Comparison of ENCODE assay signal across 31 mouse cellular contexts in the genomic region with DNA sequence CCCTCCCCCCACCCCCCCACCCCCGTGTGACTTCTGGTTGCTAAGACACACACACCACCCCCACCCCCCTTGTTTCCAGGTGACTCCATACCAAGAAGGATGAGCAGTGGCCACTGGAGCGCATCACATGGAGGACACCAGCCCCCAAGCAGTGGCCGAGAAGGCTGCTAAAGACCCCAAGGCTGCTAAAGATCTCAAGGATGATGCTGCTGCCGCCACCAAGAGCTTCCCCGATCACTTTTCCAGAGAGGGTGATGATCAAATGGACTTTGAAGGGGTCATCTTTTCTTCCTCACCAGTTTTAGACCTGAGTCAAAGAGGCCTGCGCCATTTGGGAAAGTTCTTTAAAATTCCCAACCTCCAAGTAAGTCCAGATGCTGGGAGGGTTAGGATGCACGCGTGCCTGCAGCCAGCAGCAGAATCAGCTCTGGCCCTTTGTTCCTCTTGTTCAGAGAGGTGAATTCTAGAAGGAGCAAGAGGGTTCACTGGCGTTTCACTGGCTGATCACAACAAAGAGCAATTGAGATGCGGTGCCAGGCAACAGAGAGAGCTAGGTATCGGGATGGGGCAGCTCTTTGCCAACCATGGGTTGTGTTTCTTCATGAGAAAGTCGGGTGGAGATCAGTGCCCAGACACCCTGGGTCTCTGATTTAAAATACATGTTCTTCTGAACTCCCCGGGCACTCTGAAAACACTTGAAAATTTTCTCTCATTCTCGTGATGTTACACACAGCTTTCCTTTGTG. TPM values are rescaled to one million over a fixed set of nuclear protein-coding genes. Genes with fewer than 3 reads are reported as not detected.
DNase-seq lines count a peak whose midpoint lies in the region; ATAC-seq lines count a peak whose summit lies in the region.
"Had no signal": no experiment of that assay in that cellular context is flagged by ENCODE, and none has a peak within 500 bp of the region (broad histone marks: within the 10 kb centered on the region; RNA-seq: fewer than 3 reads in every experiment).

No protein-coding gene starts in this region.

- no peaks in the 10 kb centered on the region for H3K9me3 ChIP-seq in embryonic facial prominence, embryonic 13.5 days
- H3K9me3 ChIP-seq in embryonic facial prominence, embryonic 10.5 days = no peaks in the 10 kb centered on the region
- H3K9me3 ChIP-seq in kidney, embryonic 14.5 days (ENCODE audit: control insufficient read depth, low read length) = no peaks in the 10 kb centered on the region
- H3K9me3 ChIP-seq: embryonic facial prominence, embryonic 15.5 days; forebrain, embryonic 12.5 days; hindbrain, embryonic 10.5 days; hindbrain, embryonic 15.5 days; limb, embryonic 12.5 days; liver, embryonic 12.5 days; stomach, embryonic 15.5 days had no signal

- no peak for ATAC-seq in embryonic facial prominence, embryonic 13.5 days (ENCODE audit: insufficient number of reproducible peaks, insufficient read depth, low FRiP score, low TSS enrichment, low read depth)
- ATAC-seq in kidney, embryonic 14.5 days (ENCODE audit: low FRiP score, low TSS enrichment) = no peak
- ATAC-seq: CD4-positive, CD25-positive, alpha-beta regulatory T cell, adult 4 months; forebrain, postnatal 0 days; inflammation-experienced regulatory T-cells, adult 6 months; liver, embryonic 12.5 days; liver, postnatal 0 days; midbrain, embryonic 16.5 days had no signal

- peaks cover 14% of the 10 kb centered on the region for H3K4me1 ChIP-seq in embryonic facial prominence, embryonic 13.5 days
- H3K4me1 ChIP-seq in embryonic facial prominence, embryonic 10.5 days = peaks cover 39% of the 10 kb centered on the region
- peaks cover 12% of the 10 kb centered on the region for H3K4me1 ChIP-seq in kidney, embryonic 14.5 days (ENCODE audit: control insufficient read depth, insufficient read depth, low read length)

- no peak overlapping the region for H3K27ac ChIP-seq in embryonic facial prominence, embryonic 13.5 days
- no peak overlapping the region for H3K27ac ChIP-seq in embryonic facial prominence, embryonic 10.5 days (replicated peaks)
- H3K27ac ChIP-seq in kidney, embryonic 14.5 days (ENCODE audit: low read depth, low read length) = no peak overlapping the region
- H3K27ac ChIP-seq: embryonic facial prominence, embryonic 15.5 days; forebrain, embryonic 12.5 days; hindbrain, embryonic 15.5 days; limb, embryonic 12.5 days; liver, embryonic 12.5 days; stomach, embryonic 15.5 days had no signal

- H3K27me3 ChIP-seq in embryonic facial prominence, embryonic 13.5 days = no peaks in the 10 kb centered on the region
- no peaks in the 10 kb centered on the region for H3K27me3 ChIP-seq in embryonic facial prominence, embryonic 10.5 days (replicated peaks; ENCODE audit: low read depth, poor library complexity, severe bottlenecking)
- H3K27me3 ChIP-seq in kidney, embryonic 14.5 days (ENCODE audit: control insufficient read depth, insufficient read depth, low read length) = no peaks in the 10 kb centered on the region
- H3K27me3 ChIP-seq: embryonic facial prominence, embryonic 15.5 days; forebrain, embryonic 12.5 days; hindbrain, embryonic 15.5 days; limb, embryonic 12.5 days; liver, embryonic 12.5 days; stomach, embryonic 15.5 days had no signal

- 76% methylated on average over 14 of the region's 14 CpGs for whole genome bisulfite sequencing in embryonic facial prominence, embryonic 13.5 days
- 78% methylated on average over 14 of the region's 14 CpGs for WGBS in embryonic facial prominence, embryonic 10.5 days
- WGBS in kidney, embryonic 14.5 days = 79% methylated on average over 14 of the region's 14 CpGs

- no peak overlapping the region for H3K4me3 ChIP-seq in embryonic facial prominence, embryonic 13.5 days
- H3K4me3 ChIP-seq in embryonic facial prominence, embryonic 10.5 days = no peak overlapping the region
- no peak overlapping the region for H3K4me3 ChIP-seq in kidney, embryonic 14.5 days (ENCODE audit: low read length)
- H3K4me3 ChIP-seq: embryonic facial prominence, embryonic 15.5 days; forebrain, embryonic 12.5 days; hindbrain, embryonic 10.5 days; hindbrain, embryonic 15.5 days; limb, embryonic 12.5 days; liver, embryonic 12.5 days; stomach, embryonic 15.5 days had no signal

- H3K9ac ChIP-seq in embryonic facial prominence, embryonic 13.5 days = 0 out of 2 replicates have a peak overlapping the region, but pooled peaks have one; percentile 11
- no peak overlapping the region for H3K9ac ChIP-seq in kidney, embryonic 14.5 days (ENCODE audit: low read depth, low read length)
- H3K9ac ChIP-seq: embryonic facial prominence, embryonic 15.5 days; forebrain, embryonic 12.5 days; forebrain, postnatal 0 days; hindbrain, embryonic 15.5 days; limb, embryonic 12.5 days; liver, embryonic 12.5 days; liver, postnatal 0 days; stomach, embryonic 15.5 days had no signal

- intact Hi-C loops in gastrocnemius, postnatal 14 days (cut with DNase I; ENCODE audit: low total_unique reads) = no loop called here

- H3K4me2 ChIP-seq in embryonic facial prominence, embryonic 13.5 days = no peak overlapping the region
- no peak overlapping the region for H3K4me2 ChIP-seq in kidney, embryonic 14.5 days (replicated peaks; ENCODE audit: low read depth, low read length)
- H3K4me2 ChIP-seq: embryonic facial prominence, embryonic 15.5 days; forebrain, embryonic 12.5 days; heart, embryonic 11.5 days; limb, embryonic 12.5 days; liver, embryonic 12.5 days; midbrain, embryonic 11.5 days; stomach, embryonic 15.5 days had no signal

- DNase-seq in embryonic facial prominence, embryonic 10.5 days (ENCODE audit: low spot score) = no peak
- DNase-seq in kidney, adult 11 months = peak; percentile 3
- DNase-seq in thymus, postnatal 4 days = peak; percentile 7
- no peak for DNase-seq in thymus, postnatal 10 days (ENCODE audit: low spot score in 2 of 2)
- no peak for DNase-seq in gastrocnemius, postnatal 14 days
- DNase-seq: adrenal gland, adult 8-10 months; cerebellum, adult 11 months; cerebellum, postnatal 10 days; forebrain, postnatal 0 days; kidney, adult 9 months; liver, postnatal 0 days; lung, postnatal 36 days; right cerebral cortex, postnatal 25 days had no signal

- H3K36me3 ChIP-seq in embryonic facial prominence, embryonic 13.5 days = no peaks in the 10 kb centered on the region
- H3K36me3 ChIP-seq in embryonic facial prominence, embryonic 10.5 days (replicated peaks) = no peaks in the 10 kb centered on the region
- H3K36me3 ChIP-seq in kidney, embryonic 14.5 days (ENCODE audit: control insufficient read depth, insufficient read depth, low read length) = no peaks in the 10 kb centered on the region
- H3K36me3 ChIP-seq: embryonic facial prominence, embryonic 15.5 days; forebrain, embryonic 12.5 days; hindbrain, embryonic 10.5 days; hindbrain, embryonic 15.5 days; limb, embryonic 12.5 days; liver, embryonic 12.5 days; stomach, embryonic 15.5 days had no signal

RNA-seq across cellular contexts. Expression of a gene that starts 1.7 kb away (rescaled TPM):
- polyA plus RNA-seq in embryonic facial prominence, embryonic 13.5 days (2015; fragmentation: Nextera tagmentation; extraction: Ambion mirVana) = 0.18 and 0.22 TPM in 2 replicates
- 0.10 and 0.12 TPM in 2 replicates for polyA plus RNA-seq in embryonic facial prominence, embryonic 10.5 days (2016; fragmentation: Nextera tagmentation; extraction: Ambion mirVana)
- 0.29 TPM in 1 of 2 replicates, not detected in the other for polyA plus RNA-seq in kidney, embryonic 14.5 days (2014; fragmentation: Nextera tagmentation; extraction: Ambion mirVana)
- 1 to 10 TPM; 1.2 to 1.4 TPM for total RNA-seq in gastrocnemius, postnatal 14 days (2021)
- total RNA-seq: common myeloid progenitor, adult 5-6 weeks; megakaryocyte, adult 5-6 weeks; neutrophil, adult 5-6 weeks had no signal
- polyA plus RNA-seq: heart, embryonic 11.5 days; liver, embryonic 12.5 days; liver, postnatal 0 days; thymus, postnatal 0 days had no signal

RNA-seq across cellular contexts. Expression of a gene that starts 2.0 kb away (rescaled TPM):
- 2.0 and 2.1 TPM in 2 replicates for polyA plus RNA-seq in embryonic facial prominence, embryonic 13.5 days (2015; fragmentation: Nextera tagmentation; extraction: Ambion mirVana)
- 4.4 and 4.6 TPM in 2 replicates for polyA plus RNA-seq in embryonic facial prominence, embryonic 10.5 days (2016; fragmentation: Nextera tagmentation; extraction: Ambion mirVana)
- polyA plus RNA-seq in kidney, embryonic 14.5 days (2014; fragmentation: Nextera tagmentation; extraction: Ambion mirVana) = 5.7 and 6.6 TPM in 2 replicates
- total RNA-seq in gastrocnemius, postnatal 14 days (2021) = 1 to 10 TPM; 2.4 to 2.7 TPM

RNA-seq across cellular contexts. Expression of a gene that starts 33.5 kb away (rescaled TPM):
- 13.7 and 16.0 TPM in 2 replicates for polyA plus RNA-seq in embryonic facial prominence, embryonic 13.5 days (2015; fragmentation: Nextera tagmentation; extraction: Ambion mirVana)
- polyA plus RNA-seq in embryonic facial prominence, embryonic 10.5 days (2016; fragmentation: Nextera tagmentation; extraction: Ambion mirVana) = 7.1 and 7.6 TPM in 2 replicates
- 5.3 and 7.3 TPM in 2 replicates for polyA plus RNA-seq in kidney, embryonic 14.5 days (2014; fragmentation: Nextera tagmentation; extraction: Ambion mirVana)
- total RNA-seq in gastrocnemius, postnatal 14 days (2021) = 1 to 10 TPM; 1.5 to 3.0 TPM

Comparison
In these comparisons a context has a peak if more than half of its experiments do, and no peak if none do; other contexts are left out.
1. DNase-seq: peak in kidney, adult 11 months (single experiment) and thymus, postnatal 4 days (single experiment); none in embryonic facial prominence, embryonic 10.5 days (single experiment), thymus, postnatal 10 days (0 of 2) and gastrocnemius, postnatal 14 days (single experiment).